Mouse (Mus musculus): ENCODE results near the gene Ccnq.

- TF ChIP-seq CTCF (IDR thresholded peaks at IDR 0.05; ENCODE audit: low read depth) (no peak), EP300 (IDR thresholded peaks at IDR 0.05; ENCODE audit: low read depth) (no peak)
Observed at GRCm38 (mm10) chr11:78741958-78742357, 9.6 kb downstream of the Ccnq start.

Measured in liver, postnatal 0 days (tissue).